9 mouse cellular contexts compared by ENCODE assay signal in genomic region chr4:63118639-63119437, GRCm38 (mm10). TPM values are rescaled to one million over a fixed set of nuclear protein-coding genes. Genes with fewer than 3 reads are reported as not detected.
DNase-seq lines count a peak whose midpoint lies in the region; ATAC-seq and TF ChIP-seq lines count a peak whose summit lies in the region.
"Had no signal": no experiment of that assay in that cellular context is flagged by ENCODE, and none has a peak within 500 bp of the region (broad histone marks: within the 10 kb centered on the region; RNA-seq: fewer than 3 reads in every experiment).

No protein-coding gene starts in this region.

- WGBS in hindbrain, embryonic 13.5 days: 94% methylated on average over 5 of the region's 5 CpGs
- 87% methylated on average over 5 of the region's 5 CpGs for WGBS in lung, postnatal 0 days

- peak; percentile 89 for ATAC-seq in hindbrain, embryonic 13.5 days (ENCODE audit: low FRiP score)
- peak; percentile 85 for ATAC-seq in lung, postnatal 0 days

- H3K4me1 ChIP-seq in hindbrain, embryonic 13.5 days (replicated peaks): no peaks in the 10 kb centered on the region
- no peaks in the 10 kb centered on the region for H3K4me1 ChIP-seq in lung, postnatal 0 days (ENCODE audit: insufficient read depth, low read depth, low read length)

- H3K4me2 ChIP-seq in hindbrain, embryonic 13.5 days: no peak overlapping the region
- H3K4me2 ChIP-seq in lung, postnatal 0 days (replicated peaks; ENCODE audit: low read depth, low read length): no peak overlapping the region

- no peak overlapping the region for H3K9ac ChIP-seq in hindbrain, embryonic 13.5 days
- no peak overlapping the region for H3K9ac ChIP-seq in lung, postnatal 0 days (replicated peaks; ENCODE audit: low read depth)

- no peaks in the 10 kb centered on the region for H3K9me3 ChIP-seq in hindbrain, embryonic 13.5 days
- no peaks in the 10 kb centered on the region for H3K9me3 ChIP-seq in lung, postnatal 0 days (ENCODE audit: low read length)

- no peak for TF ChIP-seq EP300 in lung, postnatal 0 days (IDR thresholded peaks at IDR 0.05)

- peak; percentile 66 for DNase-seq in T-cell, adult 2 months (ENCODE audit: low spot score)
- peak; percentile 92 to 94 for DNase-seq in cerebellum, postnatal 14 days
- peak; percentile 61 to 77 for DNase-seq in frontal cortex, postnatal 25 days (ENCODE audit: low spot score in 2 of 2)
- peak; percentile 86 to 91 for DNase-seq in layer of hippocampus, postnatal 10 days (ENCODE audit: low spot score in 2 of 2)
- DNase-seq in lung, postnatal 0 days (ENCODE audit: low spot score): peak; percentile 91
- peak; percentile 46 for DNase-seq in retina, adult 2 months (ENCODE audit: low read depth, low spot score)
- DNase-seq in thymus, postnatal 36 days: peak; percentile 78 to 81

- H3K27ac ChIP-seq in hindbrain, embryonic 13.5 days: peak overlapping the region; percentile 23; the same call in 1 of the 2 replicates
- H3K27ac ChIP-seq in lung, postnatal 0 days (ENCODE audit: low read length): no peak overlapping the region

- peaks cover 65% of the 10 kb centered on the region for H3K36me3 ChIP-seq in hindbrain, embryonic 13.5 days
- H3K36me3 ChIP-seq in lung, postnatal 0 days (ENCODE audit: insufficient read depth, low read length): peaks cover 6% of the 10 kb centered on the region; the same call in 1 of the 2 replicates

- no peaks in the 10 kb centered on the region for H3K27me3 ChIP-seq in hindbrain, embryonic 13.5 days
- no peaks in the 10 kb centered on the region for H3K27me3 ChIP-seq in lung, postnatal 0 days (replicated peaks; ENCODE audit: insufficient read depth, low read length)

- TF ChIP-seq CTCF in lung, postnatal 0 days (IDR thresholded peaks at IDR 0.05): peak; percentile 99

- H3K4me3 ChIP-seq in hindbrain, embryonic 13.5 days: no peak overlapping the region
- H3K4me3 ChIP-seq in lung, postnatal 0 days (ENCODE audit: low read depth, low read length): no peak overlapping the region
- H3K4me3 ChIP-seq: myocyte had no signal

RNA-seq across cellular contexts. Expression of gene Ambp, which starts 35.8 kb away (rescaled TPM):
- polyA plus RNA-seq in hindbrain, embryonic 13.5 days (2015; fragmentation: Nextera tagmentation; extraction: Ambion mirVana): 0.92 TPM in 1 of 2 replicates, not detected in the other
- total RNA-seq in layer of hippocampus, postnatal 10 days (2021): not detected
- polyA plus RNA-seq in lung, postnatal 0 days (2015; fragmentation: Nextera tagmentation; extraction: Ambion mirVana): 0.11 and 0.33 TPM in 2 replicates
- polyA plus RNA-seq: myocyte had no signal

RNA-seq across cellular contexts. Expression of gene Kif12, which starts 53.1 kb away (rescaled TPM):
- not detected in 2 replicates for polyA plus RNA-seq in hindbrain, embryonic 13.5 days (2015; fragmentation: Nextera tagmentation; extraction: Ambion mirVana)
- not detected for total RNA-seq in layer of hippocampus, postnatal 10 days (2021)
- polyA plus RNA-seq in lung, postnatal 0 days (2015; fragmentation: Nextera tagmentation; extraction: Ambion mirVana): not detected in 2 replicates
- polyA plus RNA-seq: myocyte had no signal
